In genomic region chr17:78550463-78550862, GRCm38 (mm10) we compare ENCODE assay signal across 28 mouse cellular contexts. TPM values are rescaled to one million over a fixed set of nuclear protein-coding genes. Genes with fewer than 3 reads are reported as not detected.
DNase-seq lines count a peak whose midpoint lies in the region; ATAC-seq lines count a peak whose summit lies in the region.
"Had no signal": no experiment of that assay in that cellular context is flagged by ENCODE, and none has a peak within 500 bp of the region (broad histone marks: within the 10 kb centered on the region; RNA-seq: fewer than 3 reads in every experiment).

No protein-coding gene starts in this region.

- DNase-seq in heart, embryonic 10.5 days (ENCODE audit: low spot score): peak; percentile 54
- no peak for DNase-seq in midbrain, embryonic 11.5 days (ENCODE audit: low spot score, missing footprints)
- no peak for DNase-seq in embryo, embryonic 10 days (ENCODE audit: low spot score)
- DNase-seq in embryo, embryonic 9.5 days (ENCODE audit: extremely low spot score): no peak
- DNase-seq: adrenal gland, postnatal 14 days; cerebellum, adult 18-20 months; cerebellum, postnatal 10 days; forebrain, postnatal 0 days; heart, adult 2 months; heart, postnatal 14 days; kidney, adult 9 months; kidney, postnatal 10 days; layer of hippocampus, postnatal 36 days; left cerebral cortex, postnatal 4 days; liver, postnatal 0 days; lung, postnatal 36 days; right cerebral cortex, postnatal 14 days; thymus, postnatal 25 days had no signal

- 83% methylated on average over 4 of the region's 4 CpGs for WGBS in heart, embryonic 10.5 days
- 75% methylated on average over 4 of the region's 4 CpGs for WGBS in heart, embryonic 11.5 days (ENCODE audit: insufficient replicate concordance)
- WGBS in midbrain, embryonic 13.5 days: 44% methylated on average over 4 of the region's 4 CpGs
- 77% methylated on average over 4 of the region's 4 CpGs for WGBS in midbrain, embryonic 11.5 days
- 45% methylated on average over 4 of the region's 4 CpGs for WGBS in midbrain, embryonic 15.5 days

- H3K36me3 ChIP-seq in heart, embryonic 10.5 days: no peaks in the 10 kb centered on the region
- no peaks in the 10 kb centered on the region for H3K36me3 ChIP-seq in heart, embryonic 11.5 days (ENCODE audit: control insufficient read depth, insufficient read depth, low read length)
- no peaks in the 10 kb centered on the region for H3K36me3 ChIP-seq in midbrain, embryonic 13.5 days
- H3K36me3 ChIP-seq in midbrain, embryonic 11.5 days (ENCODE audit: control insufficient read depth, insufficient read depth, low read length): no peaks in the 10 kb centered on the region
- H3K36me3 ChIP-seq in midbrain, embryonic 15.5 days (replicated peaks): no peaks in the 10 kb centered on the region
- H3K36me3 ChIP-seq: embryonic facial prominence, embryonic 12.5 days; forebrain, embryonic 10.5 days; hindbrain, embryonic 15.5 days; liver, embryonic 12.5 days had no signal

- H3K4me2 ChIP-seq in heart, embryonic 11.5 days: no peak overlapping the region
- no peak overlapping the region for H3K4me2 ChIP-seq in midbrain, embryonic 13.5 days (replicated peaks)
- H3K4me2 ChIP-seq in midbrain, embryonic 11.5 days: no peak overlapping the region
- H3K4me2 ChIP-seq in midbrain, embryonic 15.5 days: no peak overlapping the region
- H3K4me2 ChIP-seq: embryonic facial prominence, embryonic 12.5 days; hindbrain, embryonic 15.5 days; liver, embryonic 12.5 days had no signal

- no peak for ATAC-seq in heart, embryonic 11.5 days (replicated peaks; ENCODE audit: insufficient number of reproducible peaks, low FRiP score, low TSS enrichment)
- ATAC-seq in midbrain, embryonic 13.5 days: peak; percentile 66; the same call in 1 of the 2 replicates
- no peak for ATAC-seq in midbrain, embryonic 11.5 days (ENCODE audit: low FRiP score)
- peak; percentile 80 for ATAC-seq in midbrain, embryonic 15.5 days (replicated peaks)
- ATAC-seq: forebrain, postnatal 0 days; intestine, postnatal 0 days; liver, embryonic 12.5 days; liver, postnatal 0 days; Patski had no signal

- H3K9me3 ChIP-seq in heart, embryonic 10.5 days: no peaks in the 10 kb centered on the region
- no peaks in the 10 kb centered on the region for H3K9me3 ChIP-seq in heart, embryonic 11.5 days (replicated peaks; ENCODE audit: control insufficient read depth, low read length)
- H3K9me3 ChIP-seq in midbrain, embryonic 13.5 days: no peaks in the 10 kb centered on the region
- H3K9me3 ChIP-seq in midbrain, embryonic 11.5 days (ENCODE audit: control insufficient read depth, low read length): no peaks in the 10 kb centered on the region
- H3K9me3 ChIP-seq in midbrain, embryonic 15.5 days: no peaks in the 10 kb centered on the region
- H3K9me3 ChIP-seq: embryonic facial prominence, embryonic 12.5 days; forebrain, embryonic 10.5 days; hindbrain, embryonic 15.5 days; liver, embryonic 12.5 days had no signal

- no peak overlapping the region for H3K9ac ChIP-seq in heart, embryonic 11.5 days (ENCODE audit: low read depth, low read length)
- H3K9ac ChIP-seq in midbrain, embryonic 13.5 days (replicated peaks): no peak overlapping the region
- H3K9ac ChIP-seq in midbrain, embryonic 11.5 days (ENCODE audit: low read length): no peak overlapping the region
- no peak overlapping the region for H3K9ac ChIP-seq in midbrain, embryonic 15.5 days
- H3K9ac ChIP-seq: embryonic facial prominence, embryonic 12.5 days; forebrain, postnatal 0 days; hindbrain, embryonic 15.5 days; liver, embryonic 12.5 days; liver, postnatal 0 days had no signal

- H3K4me3 ChIP-seq in heart, embryonic 10.5 days: no peak overlapping the region
- no peak overlapping the region for H3K4me3 ChIP-seq in heart, embryonic 11.5 days (ENCODE audit: low read depth, low read length)
- no peak overlapping the region for H3K4me3 ChIP-seq in midbrain, embryonic 13.5 days (replicated peaks)
- no peak overlapping the region for H3K4me3 ChIP-seq in midbrain, embryonic 11.5 days (ENCODE audit: low read depth, low read length)
- H3K4me3 ChIP-seq in midbrain, embryonic 15.5 days: no peak overlapping the region
- H3K4me3 ChIP-seq: embryonic facial prominence, embryonic 12.5 days; forebrain, embryonic 10.5 days; heart, adult 2 months; hindbrain, embryonic 15.5 days; liver, embryonic 12.5 days had no signal

- H3K27me3 ChIP-seq in heart, embryonic 10.5 days (ENCODE audit: insufficient read depth, poor library complexity, severe bottlenecking): no peaks in the 10 kb centered on the region
- no peaks in the 10 kb centered on the region for H3K27me3 ChIP-seq in heart, embryonic 11.5 days (ENCODE audit: control insufficient read depth, insufficient read depth, low read length)
- no peaks in the 10 kb centered on the region for H3K27me3 ChIP-seq in midbrain, embryonic 13.5 days
- H3K27me3 ChIP-seq in midbrain, embryonic 11.5 days (ENCODE audit: control insufficient read depth, insufficient read depth, low read length): no peaks in the 10 kb centered on the region
- H3K27me3 ChIP-seq in midbrain, embryonic 15.5 days (replicated peaks): no peaks in the 10 kb centered on the region
- H3K27me3 ChIP-seq: embryonic facial prominence, embryonic 12.5 days; hindbrain, embryonic 15.5 days; Patski had no signal

- no peak overlapping the region for H3K27ac ChIP-seq in heart, embryonic 10.5 days
- H3K27ac ChIP-seq in heart, embryonic 11.5 days (ENCODE audit: low read depth, low read length): no peak overlapping the region
- H3K27ac ChIP-seq in midbrain, embryonic 13.5 days: peak overlapping the region; percentile 2; the same call in 1 of the 2 replicates
- H3K27ac ChIP-seq in midbrain, embryonic 11.5 days (ENCODE audit: low read depth, low read length): no peak overlapping the region
- H3K27ac ChIP-seq in midbrain, embryonic 15.5 days: 0 out of 2 replicates have a peak overlapping the region, but pooled peaks have one; percentile 17
- H3K27ac ChIP-seq: embryonic facial prominence, embryonic 12.5 days; forebrain, embryonic 10.5 days; heart, adult 2 months; hindbrain, embryonic 15.5 days; liver, embryonic 12.5 days had no signal

- H3K4me1 ChIP-seq in heart, embryonic 10.5 days: no peaks in the 10 kb centered on the region
- no peaks in the 10 kb centered on the region for H3K4me1 ChIP-seq in heart, embryonic 11.5 days (ENCODE audit: control insufficient read depth, insufficient read depth, low read length)
- peaks cover 11% of the 10 kb centered on the region for H3K4me1 ChIP-seq in midbrain, embryonic 13.5 days (replicated peaks)
- no peaks in the 10 kb centered on the region for H3K4me1 ChIP-seq in midbrain, embryonic 11.5 days (ENCODE audit: control insufficient read depth, insufficient read depth, low read length)
- peaks cover 7% of the 10 kb centered on the region for H3K4me1 ChIP-seq in midbrain, embryonic 15.5 days
- H3K4me1 ChIP-seq: hindbrain, embryonic 15.5 days; liver, embryonic 12.5 days had no signal

RNA-seq across cellular contexts. Expression of gene Vit, which starts 42.6 kb away (rescaled TPM):
- 0.12 and 0.23 TPM in 2 replicates for polyA plus RNA-seq in heart, embryonic 10.5 days (2016; fragmentation: Nextera tagmentation; extraction: Ambion mirVana)
- polyA plus RNA-seq in heart, embryonic 11.5 days (2014; fragmentation: Nextera tagmentation; extraction: Ambion mirVana): 0.21 TPM in 1 of 2 replicates, not detected in the other
- 14.6 and 16.1 TPM in 2 replicates for polyA plus RNA-seq in midbrain, embryonic 13.5 days (2015; fragmentation: Nextera tagmentation; extraction: Ambion mirVana)
- 4.8 and 5.8 TPM in 2 replicates for polyA plus RNA-seq in midbrain, embryonic 11.5 days (2014; fragmentation: Nextera tagmentation; extraction: Ambion mirVana)
- polyA plus RNA-seq in midbrain, embryonic 15.5 days (2015; fragmentation: Nextera tagmentation; extraction: Ambion mirVana): 10.0 and 11.6 TPM in 2 replicates
- polyA plus RNA-seq: heart, embryonic 14.5 days had no signal

Comparison
In these comparisons a context has a peak if more than half of its experiments do, and no peak if none do; other contexts are left out.
1. H3K27ac ChIP-seq: peak in midbrain, embryonic 13.5 days (single experiment) and midbrain, embryonic 15.5 days (single experiment); none in heart, embryonic 10.5 days (single experiment), heart, embryonic 11.5 days (single experiment) and midbrain, embryonic 11.5 days (single experiment).
2. ATAC-seq: peak in midbrain, embryonic 13.5 days (single experiment) and midbrain, embryonic 15.5 days (single experiment); none in heart, embryonic 11.5 days (single experiment) and midbrain, embryonic 11.5 days (single experiment).